Mouse (Mus musculus) CD4-positive, CD25-positive, alpha-beta regulatory T cell, adult 4 months (primary cell): ENCODE data around the gene Grk5. TPM values are rescaled to one million over a fixed set of nuclear protein-coding genes. Genes with fewer than 3 reads are reported as not detected.
"Not testable (repeated sequence)": the region's sequence is repeated elsewhere in the genome, so short reads cannot be mapped to it uniquely, and the experiment has no call there.

Source experiments
- ATAC-seq: one replicate; pipeline ENCODE4 v1.8.0; 2017
- polyA plus RNA-seq, 2 experiments: library from polyadenylated mRNA; unstranded; fragments of 100-300 nt; shearing (Covaris generic); gene quantifications; one replicate each; pipeline ENCODE4 v1.2.1; 2017

The Grk5 gene
- 1 to 10 TPM; 1.8 to 2.5 TPM for polyA plus RNA-seq

- ATAC-seq: peak; percentile 90
These were observed at the start of gene Grk5 for GRCm38 (mm10) chr19:60889714-60890315. TSS of gene Grk5 (plus strand) at chr19:60889749.

DNA sequence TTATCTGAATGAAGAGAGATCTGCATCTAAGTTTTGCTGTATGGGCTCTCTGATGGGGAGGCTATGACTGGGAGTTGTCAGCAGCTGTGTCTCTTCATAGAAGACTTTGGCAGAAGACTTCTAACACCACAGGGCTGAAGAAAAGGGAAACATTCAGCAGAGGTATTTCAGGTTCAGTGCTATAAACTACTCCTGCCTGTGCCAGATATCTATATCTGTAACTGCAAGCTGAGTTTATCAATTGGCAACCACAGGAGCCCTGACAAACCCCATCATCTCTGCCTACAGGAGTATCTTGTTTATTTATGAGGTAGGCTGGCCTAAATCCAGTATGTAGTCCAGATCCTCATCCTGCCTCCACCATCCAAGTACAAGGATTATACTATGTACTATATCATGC lies 46.2 kb upstream of the Grk5 start:
- ATAC-seq: no peak

GRCm38 (mm10) chr19:60845731-60846130 lies 43.8 kb upstream of the Grk5 start:
- no peak for ATAC-seq

GRCm38 (mm10) chr19:60860868-60861700 lies 28.5 kb upstream of the Grk5 start, which contains the start of gene Sfxn4:
TSS of gene Sfxn4 (minus strand) at chr19:60861479.
- ATAC-seq: peak; percentile 100

- not testable (repeated sequence) for ATAC-seq
These were observed 23.4 kb upstream of the Grk5 start for GRCm38 (mm10) chr19:60866169-60866568.

GRCm38 (mm10) chr19:60870489-60870888 lies 19.1 kb upstream of the Grk5 start:
- ATAC-seq: no peak

GRCm38 (mm10) chr19:60871366-60871765 lies 18.2 kb upstream of the Grk5 start:
- ATAC-seq: no peak

DNA sequence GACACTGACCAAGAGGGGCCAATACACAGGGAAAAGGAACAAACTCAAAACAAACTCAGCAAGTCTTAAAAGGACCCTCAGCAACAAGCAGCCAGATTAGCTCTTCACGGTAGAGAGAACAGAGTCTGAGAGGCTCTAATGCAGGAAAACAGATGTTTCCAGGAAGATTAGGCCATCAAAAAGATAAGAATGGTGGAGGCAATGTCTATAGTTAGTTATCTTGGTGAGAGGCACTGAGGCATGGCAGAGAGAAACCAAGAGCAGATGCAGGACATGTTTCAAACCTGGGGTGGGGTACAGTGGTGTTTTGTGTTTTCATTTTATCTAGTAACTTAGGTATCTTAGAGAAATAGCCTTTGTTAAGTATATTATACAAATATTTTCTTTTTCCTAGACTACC lies 17.3 kb upstream of the Grk5 start:
- no peak for ATAC-seq

- ATAC-seq: no peak
These were observed 16.0 kb upstream of the Grk5 start for GRCm38 (mm10) chr19:60873501-60873900.

- peak; percentile 99 for ATAC-seq
These were observed 15.4 kb upstream of the Grk5 start, which contains the start of gene Prdx3 for GRCm38 (mm10) chr19:60874064-60874694. TSS of gene Prdx3 (minus strand) at chr19:60874556.

GRCm38 (mm10) chr19:60883129-60883528 lies 6.4 kb upstream of the Grk5 start:
- no peak for ATAC-seq

GRCm38 (mm10) chr19:60887637-60888036 lies 1.9 kb upstream of the Grk5 start:
- ATAC-seq: no peak

- no peak for ATAC-seq
These were observed 342 bp upstream of the Grk5 start for GRCm38 (mm10) chr19:60889101-60889713.

DNA sequence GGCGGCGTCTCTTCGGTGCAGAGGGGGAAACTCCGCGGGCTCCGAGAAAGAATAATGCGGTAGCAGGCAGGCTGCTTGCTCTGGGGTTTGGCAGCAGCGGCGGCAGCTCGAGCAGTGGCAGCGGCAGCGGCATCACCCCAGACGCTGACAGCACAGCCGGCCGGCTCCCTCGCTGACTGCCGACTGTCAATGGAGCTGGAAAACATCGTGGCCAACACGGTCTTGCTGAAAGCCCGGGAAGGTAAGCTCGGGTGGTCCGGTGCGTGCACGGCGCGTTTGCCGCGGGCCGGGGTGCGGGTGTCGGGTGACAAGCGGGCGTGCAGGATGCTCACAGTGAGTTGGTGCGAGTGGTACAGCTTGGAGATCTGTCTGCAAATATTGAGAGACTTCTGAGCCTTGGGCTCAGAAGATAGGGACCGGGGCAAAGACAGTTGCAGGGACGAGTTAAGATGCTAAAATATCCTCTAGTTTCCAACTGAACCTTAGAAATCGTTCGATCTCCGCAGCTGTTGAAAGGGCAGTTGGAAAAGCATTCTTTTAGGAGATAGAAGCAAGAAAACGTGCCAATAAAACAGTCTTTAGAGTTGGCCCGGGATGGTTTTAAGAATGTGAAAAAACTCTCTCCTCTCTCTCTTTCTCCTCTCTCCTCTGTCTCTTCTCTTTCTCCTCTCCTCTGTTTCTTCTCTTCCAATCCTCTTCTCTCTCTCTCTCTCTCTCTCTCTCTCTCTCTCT lies 1.0 kb downstream of the Grk5 start:
- ATAC-seq: no peak

DNA sequence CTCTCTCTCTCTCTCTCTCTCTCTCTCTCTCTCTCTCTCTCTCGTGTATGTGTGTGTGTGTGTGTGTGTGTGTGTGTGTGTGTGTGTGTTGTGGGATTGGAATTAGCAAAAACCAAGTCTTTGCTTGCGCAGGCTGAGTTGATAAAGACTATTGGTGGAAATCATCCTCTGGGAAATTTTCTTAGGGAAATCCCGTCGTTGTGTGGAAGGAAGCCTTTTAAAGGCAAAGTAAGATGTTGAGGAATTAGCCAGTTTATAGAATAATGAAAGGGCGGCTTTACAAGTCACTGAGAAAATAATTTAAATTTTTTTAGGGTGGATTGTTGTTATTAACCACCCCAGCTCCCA lies 1.5 kb downstream of the Grk5 start:
- ATAC-seq: no peak

DNA sequence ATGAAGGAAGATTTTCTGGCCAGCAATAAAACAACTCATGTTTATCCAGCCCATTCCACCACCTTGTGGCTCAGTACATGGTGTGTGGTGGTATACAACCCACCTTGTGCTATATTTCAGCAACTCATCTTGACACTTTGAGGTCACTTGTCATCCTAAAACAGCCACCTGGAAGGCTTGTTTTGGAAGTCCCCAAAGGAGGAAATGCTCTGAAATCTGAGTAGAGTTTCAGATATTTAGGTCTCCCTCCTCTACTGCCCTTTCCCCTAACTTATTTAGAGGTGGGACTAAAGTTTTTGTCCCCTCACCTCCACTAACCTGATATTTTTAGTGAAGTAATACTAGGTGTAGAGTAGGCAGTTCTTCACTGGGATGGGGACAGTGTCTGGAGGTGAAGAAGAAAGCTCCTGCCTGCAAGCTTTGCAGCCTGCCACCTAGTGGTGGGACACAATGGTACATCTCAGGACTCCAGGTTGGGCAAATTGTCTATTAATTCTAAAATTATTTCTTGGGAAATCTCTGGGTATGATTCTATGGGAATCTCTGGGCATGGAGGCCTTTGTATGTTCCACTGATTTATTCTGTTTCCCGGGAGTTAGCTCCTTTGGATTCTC lies 2.5 kb downstream of the Grk5 start:
- ATAC-seq: peak; percentile 26

DNA sequence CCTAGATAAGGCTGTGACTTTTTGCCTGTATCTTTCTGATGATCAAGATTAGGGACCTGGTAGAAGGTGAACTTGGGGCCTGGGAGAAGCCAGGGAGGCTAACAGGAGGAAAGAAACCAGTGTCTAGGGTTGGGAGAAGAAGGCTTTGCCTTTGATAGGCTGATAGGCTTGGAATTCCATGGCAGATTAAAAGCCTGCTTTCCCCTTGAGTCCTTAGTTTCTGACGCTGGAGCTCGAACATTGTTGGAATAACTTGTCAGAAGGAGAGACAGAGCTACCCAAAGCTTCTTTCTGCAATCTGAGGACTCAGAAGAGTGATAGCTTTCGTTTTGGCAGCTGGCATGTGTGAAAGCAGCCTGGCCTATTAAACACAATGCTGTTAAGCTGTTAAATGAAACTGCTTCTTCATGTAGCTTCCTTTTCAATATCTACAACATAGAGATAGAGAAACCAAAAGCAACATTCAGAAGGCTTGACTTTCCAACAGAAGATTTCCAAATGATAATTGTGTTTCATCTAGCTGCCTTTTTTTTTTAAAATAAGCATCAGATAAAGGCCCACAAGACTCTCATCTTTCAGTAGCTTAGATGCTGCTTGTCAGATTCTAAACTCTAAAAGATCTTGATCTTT lies 5.8 kb downstream of the Grk5 start:
- peak; percentile 69 for ATAC-seq

- no peak for ATAC-seq
These were observed 13.6 kb downstream of the Grk5 start for GRCm38 (mm10) chr19:60903139-60903538.

DNA sequence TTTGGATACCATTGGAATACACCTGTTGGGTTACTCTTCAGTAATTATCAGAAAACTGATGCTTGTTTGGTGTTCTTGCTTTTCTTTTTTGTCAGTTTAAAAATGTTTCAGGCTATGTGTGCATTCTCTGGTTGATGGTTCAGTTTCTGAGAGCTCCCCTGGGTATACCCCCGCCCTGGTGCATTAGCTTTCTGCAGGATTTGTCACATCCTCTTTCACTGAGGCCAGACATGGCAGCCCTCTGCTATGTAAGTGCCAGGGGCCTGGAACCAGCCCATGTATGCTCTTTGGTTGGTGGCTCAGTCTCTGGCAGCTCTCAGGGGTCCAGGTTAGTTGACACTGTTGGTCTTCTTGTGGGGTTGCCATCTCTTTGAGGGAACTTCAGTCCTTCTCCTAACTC lies 14.4 kb downstream of the Grk5 start:
- no peak for ATAC-seq

GRCm38 (mm10) chr19:60905477-60905876 lies 15.9 kb downstream of the Grk5 start:
- ATAC-seq: no peak

- ATAC-seq: no peak
These were observed 20.8 kb downstream of the Grk5 start for GRCm38 (mm10) chr19:60910304-60910703.

DNA sequence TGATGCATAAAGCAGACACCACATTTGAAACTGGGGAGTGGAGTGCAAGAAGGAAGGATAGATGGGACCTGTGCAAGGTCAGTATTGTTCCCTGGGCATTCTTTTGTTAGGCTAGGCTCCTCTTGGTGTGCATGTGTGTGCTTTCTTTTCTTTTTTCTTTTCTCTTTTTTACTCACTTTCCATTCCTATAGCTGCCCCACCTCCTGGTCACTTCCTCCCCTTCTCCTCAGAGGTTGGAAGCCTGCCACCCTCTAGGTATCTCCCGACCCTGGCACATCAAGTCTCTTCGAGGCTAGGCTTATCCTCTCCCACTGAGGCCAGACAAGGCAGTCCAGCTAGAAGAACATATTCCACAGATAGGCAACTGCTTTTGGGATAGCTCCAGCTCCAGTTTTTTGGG lies 22.1 kb downstream of the Grk5 start:
- ATAC-seq: no peak
